Mouse (Mus musculus) forebrain, embryonic 11.5 days (tissue): ENCODE data around the gene Mn1. TPM values are rescaled to one million over a fixed set of nuclear protein-coding genes. Genes with fewer than 3 reads are reported as not detected.

Experiments
- ATAC-seq: fragments of 200-750 bp; cut with Nextera tagmentation; replicated peaks from 2 replicates; pipeline ENCODE4 v1.8.0; 2017; ENCODE audit warnings: moderate TSS enrichment; ENCODE audit not compliant: low FRiP score
- DNase-seq: peaks from one replicate; pipeline ENCODE4 v3.0.0-alpha.2; 2017; ENCODE audit warnings: low spot score
- H3K27ac ChIP-seq: fragments of 300-500 bp; sonication (generic); 2 replicates; pipeline ENCODE4 v1.5.1; 2014; ENCODE audit warnings: low read depth, low read length
- H3K27me3 ChIP-seq: fragments of 300-500 bp; sonication (generic); 2 replicates; pipeline ENCODE4 v1.6.1; 2014; ENCODE audit warnings: mild to moderate bottlenecking, low read length, mixed read lengths; ENCODE audit not compliant: control insufficient read depth, insufficient read depth
- H3K36me3 ChIP-seq: fragments of 300-500 bp; sonication (generic); 2 replicates; pipeline ENCODE4 v1.6.1; 2014; ENCODE audit warnings: mild to moderate bottlenecking, low read length, moderate library complexity, mixed read lengths; ENCODE audit not compliant: control insufficient read depth, insufficient read depth
- H3K4me1 ChIP-seq: fragments of 300-500 bp; sonication (generic); replicated peaks from 2 replicates; pipeline ENCODE4 v1.6.1; 2014; ENCODE audit warnings: low read length, mixed read lengths; ENCODE audit not compliant: control insufficient read depth, insufficient read depth
- H3K4me2 ChIP-seq: fragments of 300-500 bp; sonication (generic); 2 replicates; pipeline ENCODE4 v1.6.1; 2014; ENCODE audit warnings: low read depth, mild to moderate bottlenecking, low read length, moderate library complexity, mixed read lengths; ENCODE audit not compliant: severe bottlenecking
- H3K4me3 ChIP-seq: fragments of 300-500 bp; sonication (generic); 2 replicates; pipeline ENCODE4 v1.5.1; 2014; ENCODE audit warnings: low read depth, low read length
- H3K9ac ChIP-seq: fragments of 300-500 bp; sonication (generic); 2 replicates; pipeline ENCODE4 v1.6.1; 2014; ENCODE audit warnings: low read length
- H3K9me3 ChIP-seq: fragments of 300-500 bp; sonication (generic); 2 replicates; pipeline ENCODE4 v1.6.1; 2016; ENCODE audit warnings: low read length, mixed read lengths; ENCODE audit not compliant: control insufficient read depth
- WGBS: fragments of 180-500 bp; shearing (Covaris S2); extraction: QIAGEN DNeasy Blood & Tissue Kit; methylation state at CpG from one replicate; pipeline ENCODE4 v1.1.7; 2014; 5-methylcytosine and 5-hydroxymethylcytosine counted together
- polyA plus RNA-seq: library from polyadenylated mRNA; unstranded; fragments of >200 nt; fragmentation: Nextera tagmentation; extraction: Ambion mirVana; gene quantifications from 2 replicates; pipeline ENCODE4 v1.2.1, GENCODE M21; 2014

Mn1 gene
- polyA plus RNA-seq, 1 experiment from 2014 or later: 51.9 TPM

DNA sequence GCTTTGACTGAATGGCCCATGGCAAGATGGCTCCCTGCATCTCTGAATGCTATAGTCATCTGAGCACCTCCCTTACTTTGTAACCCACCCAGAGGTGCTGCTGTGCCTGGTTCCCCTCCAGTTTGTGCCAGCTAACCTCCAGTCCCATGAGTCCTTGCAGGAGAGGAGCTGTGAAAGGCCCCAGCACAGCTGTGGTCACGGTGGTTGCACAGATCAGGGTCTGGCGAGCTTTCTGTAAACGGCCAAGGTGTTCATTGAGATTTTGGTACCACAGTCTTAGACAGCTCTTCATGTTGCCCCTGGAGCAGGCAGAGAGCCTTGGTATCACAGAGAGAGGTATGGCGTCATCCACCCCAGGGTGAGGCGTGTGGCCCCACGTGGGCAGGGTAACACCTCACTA, 25.7 kb upstream of the Mn1 start:
- ATAC-seq (no peak), DNase-seq (no peak)
- Histone ChIP-seq H3K9me3 (no peaks in the 10 kb centered on the region), H3K4me3 (no peak overlapping the region), H3K9ac (no peak overlapping the region), H3K27ac (no peak overlapping the region), H3K27me3 (no peaks in the 10 kb centered on the region), H3K4me2 (no peak overlapping the region), H3K4me1 (peaks cover 25% of the 10 kb centered on the region), H3K36me3 (peaks cover 5% of the 10 kb centered on the region; the same call in 1 of the 2 replicates)
- 90% methylated on average over 6 of the region's 6 CpGs for WGBS

DNA sequence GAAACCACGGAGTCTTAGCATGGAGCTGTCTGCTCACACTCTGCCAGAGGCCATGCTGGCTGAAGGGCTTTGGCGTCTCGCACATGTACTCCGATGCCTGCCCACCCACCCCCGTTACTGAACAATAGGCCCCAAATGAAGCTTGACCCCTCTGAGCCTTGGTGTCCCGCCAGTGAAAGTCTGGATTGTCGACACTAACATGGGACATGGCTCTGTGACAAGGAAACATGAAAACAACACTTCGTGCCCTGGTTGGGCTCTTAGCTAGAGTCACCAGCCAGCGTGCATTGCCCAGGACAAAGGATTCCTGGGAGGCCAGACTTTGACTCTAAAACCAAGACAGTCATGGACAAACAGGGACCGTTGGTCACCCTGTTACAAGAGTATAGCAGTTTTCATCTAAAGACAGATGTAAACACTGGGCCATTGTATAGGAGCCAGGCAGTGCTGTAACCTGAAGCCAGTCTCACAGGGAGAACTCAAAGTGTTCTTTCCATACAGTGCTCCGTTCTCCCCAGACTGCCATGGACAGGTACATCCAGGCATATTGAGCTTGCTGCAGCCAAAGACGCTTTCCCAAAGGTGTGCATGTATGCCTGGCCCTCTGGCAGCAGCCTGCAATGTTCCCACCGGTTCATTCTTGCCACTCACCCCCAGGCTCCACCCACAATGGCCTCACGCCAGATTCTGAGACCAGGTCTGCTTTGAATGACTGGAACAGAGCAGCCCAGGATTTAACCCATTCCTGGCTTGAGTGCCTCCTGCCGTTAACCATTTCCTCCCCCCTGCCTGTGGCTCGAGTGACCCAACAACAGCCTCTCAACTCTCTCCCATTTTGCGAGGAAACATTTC, 23.6 kb upstream of the Mn1 start:
- H3K27ac ChIP-seq: peak overlapping the region; percentile 59
- H3K36me3 ChIP-seq: no peaks in the 10 kb centered on the region
- H3K9ac ChIP-seq: peak overlapping the region; percentile 33
- ATAC-seq: peak; percentile 88
- peak; percentile 91 for DNase-seq
- H3K4me1 ChIP-seq: peaks cover 25% of the 10 kb centered on the region
- peak overlapping the region; percentile 12 for H3K4me3 ChIP-seq
- peak overlapping the region; percentile 50 for H3K4me2 ChIP-seq
- no peaks in the 10 kb centered on the region for H3K27me3 ChIP-seq
- WGBS: 7% methylated on average over 17 of the region's 17 CpGs
- no peaks in the 10 kb centered on the region for H3K9me3 ChIP-seq

DNA sequence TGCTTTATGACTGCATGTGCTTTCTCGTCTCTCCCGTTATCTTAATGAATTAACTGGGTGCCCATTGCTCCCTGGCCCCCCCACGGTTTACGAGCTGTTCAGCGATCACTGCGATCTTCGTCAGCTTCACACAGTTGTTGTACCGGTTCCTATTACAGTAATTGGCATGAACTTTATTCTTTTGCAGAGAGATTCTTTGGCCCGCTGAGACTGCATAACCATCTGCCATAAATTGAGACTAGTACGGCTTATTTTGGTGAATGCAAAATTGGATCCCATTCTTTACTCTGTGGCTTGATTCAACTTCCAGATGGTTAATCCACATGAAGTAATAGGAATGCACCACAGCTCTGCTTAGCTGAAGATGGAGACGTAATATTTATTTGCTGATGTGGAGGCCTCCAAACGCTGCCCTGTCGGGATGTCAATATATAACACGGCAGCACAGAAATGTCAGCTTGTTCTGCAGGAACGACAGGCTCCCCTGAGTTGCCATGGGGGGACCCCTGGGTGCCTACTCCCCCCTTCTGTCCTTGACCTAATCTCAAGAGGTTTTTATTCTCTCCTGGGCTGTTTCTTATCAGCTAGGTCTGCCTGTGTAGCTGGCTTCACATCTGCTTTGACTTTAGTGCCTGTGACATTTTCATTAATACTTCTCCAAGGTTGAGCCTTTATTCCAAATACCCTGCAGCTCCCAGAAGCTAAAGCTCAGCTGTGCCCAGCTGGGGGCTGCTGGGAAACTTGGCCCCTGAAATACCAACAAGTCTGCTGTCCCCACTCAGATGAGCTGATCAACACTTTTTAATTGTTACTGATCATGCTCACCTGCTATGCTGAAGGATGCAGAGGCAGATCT, 22.7 kb upstream of the Mn1 start:
- WGBS: 14% methylated on average over 15 of the region's 15 CpGs
- peak overlapping the region; percentile 50 for H3K4me2 ChIP-seq
- no peaks in the 10 kb centered on the region for H3K9me3 ChIP-seq
- H3K4me3 ChIP-seq: peak overlapping the region; percentile 12
- no peaks in the 10 kb centered on the region for H3K27me3 ChIP-seq
- ATAC-seq (no peak), DNase-seq (no peak)
- H3K4me1 ChIP-seq: peaks cover 25% of the 10 kb centered on the region
- 0 out of 2 replicates have a peak overlapping the region, but pooled peaks have one; percentile 12 for H3K9ac ChIP-seq
- H3K27ac ChIP-seq: no peak overlapping the region
- H3K36me3 ChIP-seq: no peaks in the 10 kb centered on the region

- DNase-seq (no peak), ATAC-seq (no peak)
- H3K4me2 ChIP-seq: no peak overlapping the region
- H3K36me3 ChIP-seq: no peaks in the 10 kb centered on the region
- H3K9me3 ChIP-seq: no peaks in the 10 kb centered on the region
- no peaks in the 10 kb centered on the region for H3K27me3 ChIP-seq
- peaks cover 25% of the 10 kb centered on the region for H3K4me1 ChIP-seq
- H3K4me3 ChIP-seq: no peak overlapping the region
- WGBS: 53% methylated on average over 10 of the region's 10 CpGs
- no peak overlapping the region for H3K9ac ChIP-seq
- no peak overlapping the region for H3K27ac ChIP-seq
These were observed 21.4 kb upstream of the Mn1 start for GRCm38 (mm10) chr5:111395771-111396170.

- Histone ChIP-seq H3K4me1 (peaks cover 25% of the 10 kb centered on the region), H3K4me3 (no peak overlapping the region), H3K36me3 (no peaks in the 10 kb centered on the region), H3K9ac (no peak overlapping the region), H3K27me3 (no peaks in the 10 kb centered on the region), H3K9me3 (no peaks in the 10 kb centered on the region), H3K4me2 (no peak overlapping the region), H3K27ac (no peak overlapping the region)
- ATAC-seq (no peak), DNase-seq (no peak)
- 89% methylated on average over 4 of the region's 4 CpGs for WGBS
These were observed 21.0 kb upstream of the Mn1 start for GRCm38 (mm10) chr5:111396199-111396598.

- no peaks in the 10 kb centered on the region for H3K27me3 ChIP-seq
- 41% methylated on average over 4 of the region's 4 CpGs for WGBS
- no peak for DNase-seq
- no peak overlapping the region for H3K27ac ChIP-seq
- H3K4me2 ChIP-seq: no peak overlapping the region
- no peak for ATAC-seq
- H3K4me1 ChIP-seq: peaks cover 17% of the 10 kb centered on the region
- H3K9me3 ChIP-seq: no peaks in the 10 kb centered on the region
- no peak overlapping the region; the same call in 1 of the 2 replicates for H3K9ac ChIP-seq
- no peak overlapping the region for H3K4me3 ChIP-seq
- no peaks in the 10 kb centered on the region for H3K36me3 ChIP-seq
These were observed 18.7 kb upstream of the Mn1 start for GRCm38 (mm10) chr5:111398471-111398870.

GRCm38 (mm10) chr5:111399271-111399670, 17.9 kb upstream of the Mn1 start:
- H3K9me3 ChIP-seq: no peaks in the 10 kb centered on the region
- H3K4me2 ChIP-seq: no peak overlapping the region
- H3K36me3 ChIP-seq: no peaks in the 10 kb centered on the region
- H3K4me3 ChIP-seq: no peak overlapping the region
- H3K9ac ChIP-seq: no peak overlapping the region
- peaks cover 10% of the 10 kb centered on the region for H3K4me1 ChIP-seq
- no peaks in the 10 kb centered on the region for H3K27me3 ChIP-seq
- no peak overlapping the region for H3K27ac ChIP-seq
- ATAC-seq (no peak), DNase-seq (no peak)
- 83% methylated on average over 4 of the region's 4 CpGs for WGBS

GRCm38 (mm10) chr5:111401879-111402650, 15.1 kb upstream of the Mn1 start:
- Histone ChIP-seq H3K27ac (no peak overlapping the region), H3K4me1 (no peaks in the 10 kb centered on the region; the same call in 1 of the 2 replicates)
- 82% methylated on average over 19 of the region's 19 CpGs for WGBS

More at GRCm38 (mm10) chr5:111401879-111402650, 15.1 kb upstream of the Mn1 start:
- no peak overlapping the region for H3K4me3 ChIP-seq
- no peak overlapping the region for H3K4me2 ChIP-seq
- no peak for DNase-seq
- H3K9me3 ChIP-seq: no peaks in the 10 kb centered on the region
- H3K36me3 ChIP-seq: no peaks in the 10 kb centered on the region
- H3K9ac ChIP-seq: no peak overlapping the region
- H3K27me3 ChIP-seq: no peaks in the 10 kb centered on the region
- no peak for ATAC-seq
